Mouse (Mus musculus) C2C12 (cell line): ENCODE results near the gene Lrp6.

Experiments
- CTCF ChIP-seq: IDR thresholded peaks from one replicate; pipeline ENCODE4 v1.5.1; 2011; ENCODE audit not compliant: control insufficient read depth, insufficient read depth, insufficient read length
- MYOG ChIP-seq: IDR thresholded peaks from one replicate; pipeline ENCODE4 v1.6.1; 2011; ENCODE audit not compliant: control insufficient read depth, insufficient read length; ENCODE audit errors: extremely low read depth
- USF1 ChIP-seq: IDR thresholded peaks from one replicate; pipeline ENCODE4 v1.6.1; 2011; ENCODE audit warnings: low read depth, mild to moderate bottlenecking, control low read depth, moderate library complexity

DNA sequence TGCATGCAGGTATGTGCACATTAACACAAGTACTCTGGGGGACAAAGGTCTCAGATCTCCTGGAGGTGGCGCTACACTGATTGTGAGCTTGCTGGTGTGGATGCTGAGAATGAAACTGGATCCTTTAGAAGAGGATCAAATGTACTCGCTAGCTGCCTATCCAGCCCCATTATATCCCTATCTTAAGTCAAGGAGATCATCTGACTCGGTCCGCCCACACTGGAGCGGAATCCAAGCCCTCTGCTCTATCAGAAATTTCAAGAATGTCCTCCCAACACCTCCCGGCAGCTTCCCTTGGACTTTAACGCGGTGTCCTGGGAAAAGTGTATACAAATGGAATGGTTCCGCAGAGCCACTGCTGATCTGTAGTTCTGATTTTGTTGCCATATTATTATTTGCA lies 77.1 kb downstream of the Lrp6 start:
- TF ChIP-seq USF1 (no peak), CTCF (no peak), MYOG (no peak)
